Mouse (Mus musculus) liver, postnatal 0 days (tissue): ENCODE measurements around the gene Cacna1a. TPM values are rescaled to one million over a fixed set of nuclear protein-coding genes. Genes with fewer than 3 reads are reported as not detected.

Source experiments
- ATAC-seq: fragments of 200-750 bp; cut with Nextera tagmentation; 2 replicates; pipeline ENCODE4 v1.8.0; 2017; ENCODE audit warnings: mild to moderate bottlenecking, moderate library complexity
- DNase-seq: peaks from one replicate; pipeline ENCODE4 v3.0.0-alpha.2; 2016
- H3K27ac ChIP-seq: fragments of 300-500 bp; sonication (generic); 2 replicates; pipeline ENCODE4 v1.5.1; 2014; ENCODE audit warnings: antibody characterized with exemption, moderate library complexity, mild to moderate bottlenecking, low read depth
- H3K27me3 ChIP-seq: fragments of 300-500 bp; sonication (generic); 2 replicates; pipeline ENCODE4 v1.6.1; 2014; ENCODE audit warnings: low read length, control low read depth, mixed read lengths; ENCODE audit not compliant: insufficient read depth
- H3K36me3 ChIP-seq: fragments of 300-500 bp; sonication (generic); replicated peaks from 2 replicates; pipeline ENCODE4 v1.6.1; 2014; ENCODE audit warnings: mild to moderate bottlenecking, control low read depth, low read length, moderate library complexity, mixed read lengths; ENCODE audit not compliant: insufficient read depth
- H3K4me1 ChIP-seq: fragments of 300-500 bp; sonication (generic); 2 replicates; pipeline ENCODE4 v1.6.1; 2014; ENCODE audit warnings: antibody characterized with exemption, mild to moderate bottlenecking, control low read depth; ENCODE audit not compliant: insufficient read depth
- H3K4me2 ChIP-seq: fragments of 300-500 bp; sonication (generic); 2 replicates; pipeline ENCODE4 v1.6.1; 2014; ENCODE audit warnings: low read depth, mild to moderate bottlenecking, low read length, moderate library complexity, mixed read lengths
- H3K4me3 ChIP-seq: fragments of 300-500 bp; sonication (generic); 2 replicates; pipeline ENCODE4 v1.5.1; 2014; ENCODE audit warnings: low read depth, low read length
- H3K9ac ChIP-seq: fragments of 300-500 bp; sonication (generic); replicated peaks from 2 replicates; pipeline ENCODE4 v1.6.1; 2014; ENCODE audit warnings: mild to moderate bottlenecking, moderate library complexity
- H3K9me3 ChIP-seq: fragments of 300-500 bp; sonication (generic); 2 replicates; pipeline ENCODE4 v1.6.1; 2016; ENCODE audit warnings: mild to moderate bottlenecking, control low read depth, low read length, mixed read lengths
- CTCF ChIP-seq: sonication (generic); IDR thresholded peaks from 2 replicates; pipeline ENCODE4 v1.5.1; 2016; ENCODE audit warnings: antibody characterized with exemption, low read depth
- EP300 ChIP-seq: IDR thresholded peaks from 2 replicates; pipeline ENCODE4 v1.6.1; 2016; ENCODE audit warnings: antibody characterized with exemption, low read depth, mild to moderate bottlenecking
- WGBS: fragments of 180-500 bp; shearing (Covaris S2); extraction: QIAGEN DNeasy Blood & Tissue Kit; methylation state at CpG from one replicate; pipeline ENCODE4 v1.1.7; 2014; ENCODE audit not compliant: insufficient replicate concordance; 5-methylcytosine and 5-hydroxymethylcytosine counted together
- polyA plus RNA-seq: library from polyadenylated mRNA; unstranded; fragments of >200 nt; fragmentation: Nextera tagmentation; extraction: Ambion mirVana; gene quantifications from 2 replicates; pipeline ENCODE4 v1.2.1, GENCODE M21; 2015

The Cacna1a gene
- polyA plus RNA-seq, 1 experiment from 2014 or later = 0.49 TPM

DNA sequence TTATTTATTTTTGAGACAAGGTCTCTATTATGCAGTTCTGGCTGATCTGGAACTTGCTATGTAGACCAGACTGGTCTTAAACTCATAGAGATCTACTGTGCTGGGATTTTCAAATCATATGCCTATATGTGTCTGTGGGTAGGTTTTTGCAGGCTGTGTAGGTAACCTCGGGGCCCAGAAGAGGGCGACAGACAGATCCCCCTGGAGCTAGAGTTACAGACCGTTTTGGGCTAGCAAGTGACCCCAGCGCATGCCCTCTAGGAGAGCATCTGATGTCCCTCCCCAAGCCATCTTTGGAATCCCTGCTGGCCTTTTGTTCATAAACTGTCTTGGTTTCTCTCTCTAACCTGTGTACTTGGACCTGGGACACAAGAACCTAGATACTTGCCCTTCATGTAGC is 266.4 kb downstream of the Cacna1a start:
- ATAC-seq (no peak), DNase-seq (no peak)
- no peak for TF ChIP-seq EP300
- TF ChIP-seq CTCF = peak; percentile 55
- Histone ChIP-seq H3K9ac (no peak overlapping the region), H3K9me3 (no peaks in the 10 kb centered on the region), H3K27ac (0 out of 2 replicates have a peak overlapping the region, but pooled peaks have one; percentile 46), H3K4me3 (no peak overlapping the region), H3K4me2 (no peak overlapping the region), H3K27me3 (no peaks in the 10 kb centered on the region), H3K36me3 (no peaks in the 10 kb centered on the region), H3K4me1 (peaks cover 49% of the 10 kb centered on the region)
- 49% methylated on average over 4 of the region's 4 CpGs for WGBS

DNA sequence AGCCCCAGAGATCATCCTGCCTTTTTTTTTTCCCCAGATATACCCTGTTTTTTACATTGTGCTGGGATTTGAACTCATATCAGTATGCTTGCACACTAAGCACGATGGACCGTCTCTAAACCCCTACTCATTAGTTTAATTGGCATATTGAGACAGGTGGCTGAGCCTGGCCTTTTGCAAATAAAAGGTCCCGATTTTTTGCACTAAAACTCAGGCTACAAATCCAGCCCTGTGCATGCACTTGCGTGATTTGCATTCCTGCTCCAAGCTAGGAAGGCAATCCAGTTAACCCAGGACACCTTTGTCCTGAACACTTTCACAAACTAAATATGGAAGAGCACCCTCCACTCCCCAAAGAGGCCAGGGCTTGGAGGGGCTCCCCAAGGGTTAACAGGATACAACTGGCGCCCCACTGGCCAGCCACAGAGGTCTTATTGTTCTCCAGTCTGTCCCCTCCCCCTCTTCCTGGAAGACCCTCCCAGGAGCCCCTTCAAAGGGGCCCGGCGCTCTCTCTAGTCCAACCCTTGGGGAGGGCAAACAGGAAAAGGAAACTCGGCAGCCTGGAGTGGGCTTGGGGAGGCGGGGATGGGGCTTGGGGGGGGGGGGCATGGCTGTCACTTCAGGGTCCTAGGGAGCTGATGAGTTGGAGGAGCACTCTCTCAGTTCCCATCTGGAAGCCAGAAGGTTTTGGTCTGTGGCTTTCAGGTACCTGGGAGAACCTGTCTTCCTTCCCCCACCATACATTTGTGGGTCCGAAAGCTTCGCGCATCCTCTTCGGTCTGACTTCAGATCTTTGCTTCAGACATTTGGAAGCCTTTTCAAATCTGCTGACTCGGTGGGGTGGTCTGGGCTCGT is 267.3 kb downstream of the Cacna1a start:
- no peak for DNase-seq
- TF ChIP-seq EP300 = no peak
- no peak for TF ChIP-seq CTCF
- peak overlapping the region; percentile 40 for H3K4me3 ChIP-seq
- peak overlapping the region; percentile 67 for H3K27ac ChIP-seq
- H3K27me3 ChIP-seq = no peaks in the 10 kb centered on the region
- no peaks in the 10 kb centered on the region for H3K36me3 ChIP-seq
- peak overlapping the region; percentile 71 for H3K9ac ChIP-seq
- peak overlapping the region; percentile 75 for H3K4me2 ChIP-seq
- 12% methylated on average over 15 of the region's 15 CpGs for WGBS
- no peaks in the 10 kb centered on the region for H3K9me3 ChIP-seq
- peaks cover 53% of the 10 kb centered on the region for H3K4me1 ChIP-seq
- ATAC-seq = no peak; the same call in 1 of the 2 replicates

DNA sequence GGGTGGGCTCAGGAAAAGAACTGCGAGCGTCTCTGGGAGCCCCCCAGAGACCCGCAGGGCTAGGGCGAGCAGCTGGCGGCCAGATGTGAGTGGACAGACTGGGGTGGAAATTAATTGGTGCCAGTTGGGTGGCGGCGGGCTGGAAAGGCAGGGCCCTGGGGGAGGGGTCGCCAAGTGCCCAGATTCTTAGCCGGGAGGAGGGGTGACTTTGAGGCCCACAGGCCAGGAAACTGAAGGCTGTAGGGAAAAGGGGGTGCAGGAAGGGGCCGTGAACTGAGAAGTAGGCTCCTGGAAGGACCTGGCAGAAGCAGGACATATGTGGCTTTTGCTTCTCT is 267.9 kb downstream of the Cacna1a start:
- WGBS = 9% methylated on average over 10 of the region's 10 CpGs
- DNase-seq = no peak

DNA sequence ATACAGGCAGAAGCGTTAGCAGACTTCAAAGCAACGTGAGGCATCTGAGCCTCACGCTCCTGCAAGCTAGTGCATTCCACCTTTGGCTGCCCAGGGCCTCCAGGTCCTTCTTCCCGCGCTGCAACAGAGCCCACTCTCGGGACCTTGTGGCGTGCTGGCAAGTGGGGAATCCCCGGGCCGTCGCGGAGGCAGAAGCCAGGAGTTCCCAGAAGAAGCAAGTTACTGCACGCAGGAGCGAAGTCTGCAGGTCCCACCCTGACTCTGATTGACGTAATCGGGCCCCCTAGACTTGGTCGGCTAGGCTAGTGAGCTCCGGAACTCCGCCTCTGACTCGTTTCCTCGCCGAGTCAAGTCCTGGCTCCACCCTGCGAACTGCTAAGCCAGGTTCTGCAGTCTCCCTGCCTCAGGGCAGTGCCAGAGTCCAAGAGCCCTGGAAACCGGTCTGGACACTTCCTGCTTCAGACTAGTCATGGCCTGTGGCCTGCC is 268.4 kb downstream of the Cacna1a start:
- TF ChIP-seq EP300 (no peak), CTCF (no peak)
- DNase-seq = peak; percentile 77

More for the DNA sequence above, 267.9 kb downstream of the Cacna1a start:
- Histone ChIP-seq H3K27ac (peak overlapping the region; percentile 67), H3K9me3 (no peaks in the 10 kb centered on the region), H3K4me2 (peak overlapping the region; percentile 75), H3K4me1 (peaks cover 53% of the 10 kb centered on the region), H3K4me3 (peak overlapping the region; percentile 40), H3K27me3 (no peaks in the 10 kb centered on the region), H3K9ac (peak overlapping the region; percentile 71), H3K36me3 (no peaks in the 10 kb centered on the region)
- TF ChIP-seq EP300 = no peak
- no peak for TF ChIP-seq CTCF
- ATAC-seq = no peak

DNA sequence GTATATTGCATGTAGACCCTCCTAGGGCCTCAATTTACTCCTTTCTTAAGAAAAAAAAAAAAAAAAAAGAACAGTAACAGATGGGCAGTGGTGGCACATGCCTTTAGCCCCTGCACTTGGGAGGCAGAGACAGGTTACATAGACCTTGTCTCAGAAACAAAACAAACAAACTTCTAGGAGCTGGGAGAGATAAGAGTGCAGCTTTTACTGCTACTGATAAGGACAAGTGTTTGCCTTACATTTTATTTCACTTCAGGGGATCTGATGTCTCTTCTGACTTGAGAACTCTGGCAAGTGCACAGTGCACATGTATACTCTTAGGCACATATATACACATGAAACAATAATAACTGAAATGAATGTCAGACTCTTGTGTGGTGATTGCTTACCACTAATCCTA is 269.0 kb downstream of the Cacna1a start:
- TF ChIP-seq CTCF (no peak), EP300 (no peak)
- no peaks in the 10 kb centered on the region for H3K27me3 ChIP-seq
- H3K4me3 ChIP-seq = 0 out of 2 replicates have a peak overlapping the region, but pooled peaks have one; percentile 40
- no peaks in the 10 kb centered on the region for H3K36me3 ChIP-seq
- ATAC-seq = no peak
- H3K4me1 ChIP-seq = peaks cover 50% of the 10 kb centered on the region
- H3K4me2 ChIP-seq = peak overlapping the region; percentile 75
- H3K9me3 ChIP-seq = no peaks in the 10 kb centered on the region
- H3K27ac ChIP-seq = peak overlapping the region; percentile 67
- peak overlapping the region; percentile 71 for H3K9ac ChIP-seq
- DNase-seq = no peak

More for the DNA sequence above, 268.4 kb downstream of the Cacna1a start:
- no peaks in the 10 kb centered on the region for H3K36me3 ChIP-seq
- H3K9me3 ChIP-seq = no peaks in the 10 kb centered on the region
- peak overlapping the region; percentile 71 for H3K9ac ChIP-seq
- peaks cover 50% of the 10 kb centered on the region for H3K4me1 ChIP-seq
- ATAC-seq = peak; percentile 26
- WGBS = under 1% methylated on average over 23 of the region's 23 CpGs
- H3K27ac ChIP-seq = peak overlapping the region; percentile 67
- peak overlapping the region; percentile 75 for H3K4me2 ChIP-seq
- no peaks in the 10 kb centered on the region for H3K27me3 ChIP-seq
- H3K4me3 ChIP-seq = peak overlapping the region; percentile 40

DNA sequence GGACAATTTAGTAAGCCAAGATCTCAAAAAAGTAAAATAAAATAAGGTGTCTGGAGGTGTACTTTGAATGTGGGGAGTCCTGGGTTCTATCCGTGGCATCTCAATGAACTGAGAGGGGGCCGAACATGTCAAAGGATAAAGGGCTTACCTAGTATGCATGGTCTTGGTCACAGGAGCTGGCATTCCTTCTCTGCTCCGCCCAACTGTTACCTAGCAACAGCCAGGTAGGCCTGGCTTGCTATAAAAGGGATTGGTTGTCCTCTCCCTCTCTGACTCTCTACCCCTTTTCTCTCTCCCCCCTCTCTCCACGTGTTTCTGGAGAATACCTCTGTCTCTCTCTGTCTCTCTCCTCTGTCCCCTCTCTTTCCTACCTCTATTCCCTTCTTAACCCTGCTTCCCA is 269.4 kb downstream of the Cacna1a start:
- 61% methylated on average over 4 of the region's 4 CpGs for WGBS
- no peaks in the 10 kb centered on the region for H3K9me3 ChIP-seq
- ATAC-seq = no peak
- H3K4me3 ChIP-seq = no peak overlapping the region
- peaks cover 50% of the 10 kb centered on the region for H3K4me1 ChIP-seq
- peak overlapping the region; percentile 67; the same call in 1 of the 2 replicates for H3K27ac ChIP-seq
- no peaks in the 10 kb centered on the region for H3K36me3 ChIP-seq
- H3K4me2 ChIP-seq = no peak overlapping the region
- no peaks in the 10 kb centered on the region for H3K27me3 ChIP-seq
- no peak for TF ChIP-seq EP300
- no peak overlapping the region for H3K9ac ChIP-seq
- DNase-seq = no peak
